Mouse (Mus musculus): ENCODE results near the gene Arl6ip5. TPM values are rescaled to one million over a fixed set of nuclear protein-coding genes. Genes with fewer than 3 reads are reported as not detected.

Gene Arl6ip5
- 21.9 and 23.9 TPM in 2 replicates for polyA plus RNA-seq (2012)

GRCm38 (mm10) chr6:97210191-97210961 lies at the start of gene Arl6ip5:
Arl6ip5 (plus strand) TSS chr6:97210689.

GRCm38 (mm10) chr6:97178491-97179366 lies 31.8 kb upstream of the Arl6ip5 start, which contains the start of gene Tmf1:
Tmf1 (minus strand) TSS chr6:97179122.

GRCm38 (mm10) chr6:97205439-97205885 lies 5.0 kb upstream of the Arl6ip5 start, which contains the start of gene Uba3:
Uba3 (minus strand) TSS chr6:97205647.

GRCm38 (mm10) chr6:97252711-97253221 lies 42.3 kb downstream of the Arl6ip5 start, which contains the start of gene Lmod3:
Lmod3 (minus strand) TSS chr6:97252759.

Other genes with a start within 250 kb of the Arl6ip5 start
- not detected in 2 replicates for gene Fam19a4, start 150.3 kb upstream of the Arl6ip5 start, polyA plus RNA-seq (2012)
- gene Eogt, start 61.5 kb upstream of the Arl6ip5 start, polyA plus RNA-seq (2012) = 0.20 and 0.32 TPM in 2 replicates
- 6.6 and 8.3 TPM in 2 replicates for gene Tmf1, start 31.6 kb upstream of the Arl6ip5 start, polyA plus RNA-seq (2012)
- 6.6 and 8.6 TPM in 2 replicates for gene Uba3, start 5.0 kb upstream of the Arl6ip5 start, polyA plus RNA-seq (2012)
- not detected in 2 replicates for gene Lmod3, start 42.1 kb downstream of the Arl6ip5 start, polyA plus RNA-seq (2012)